Mouse (Mus musculus) 416B (cell line): Measurements from ENCODE around the gene Pwwp2b.

Experiments used
- DNase-seq: peaks from one replicate; pipeline ENCODE4 v3.0.0; 2011; ENCODE audit warnings: low read depth

Pwwp2b gene

GRCm38 (mm10) chr7:139264337-139264736 lies 16.1 kb downstream of the Pwwp2b start:
- no peak for DNase-seq

GRCm38 (mm10) chr7:139265634-139266033 lies 17.4 kb downstream of the Pwwp2b start:
- DNase-seq: no peak

GRCm38 (mm10) chr7:139266431-139266830 lies 18.1 kb downstream of the Pwwp2b start:
- no peak for DNase-seq

- DNase-seq: peak; percentile 57
Measured at GRCm38 (mm10) chr7:139266886-139267870, 18.9 kb downstream of the Pwwp2b start.

- DNase-seq: no peak
Measured at GRCm38 (mm10) chr7:139270738-139271137, 22.5 kb downstream of the Pwwp2b start.

- no peak for DNase-seq
Measured at GRCm38 (mm10) chr7:139271871-139272270, 23.6 kb downstream of the Pwwp2b start.

GRCm38 (mm10) chr7:139272639-139273396 lies 24.5 kb downstream of the Pwwp2b start:
- peak; percentile 11 for DNase-seq

GRCm38 (mm10) chr7:139273397-139273719 lies 25.1 kb downstream of the Pwwp2b start:
- DNase-seq: peak; percentile 81

GRCm38 (mm10) chr7:139275586-139275985 lies 27.3 kb downstream of the Pwwp2b start:
- no peak for DNase-seq

- no peak for DNase-seq
Measured at GRCm38 (mm10) chr7:139276150-139276549, 27.9 kb downstream of the Pwwp2b start.

GRCm38 (mm10) chr7:139277536-139277935 lies 29.3 kb downstream of the Pwwp2b start:
- no peak for DNase-seq

GRCm38 (mm10) chr7:139279571-139279970 lies 31.3 kb downstream of the Pwwp2b start:
- no peak for DNase-seq

- DNase-seq: no peak
Measured at GRCm38 (mm10) chr7:139280044-139280443, 31.8 kb downstream of the Pwwp2b start.

- no peak for DNase-seq
Measured at GRCm38 (mm10) chr7:139281195-139281594, 32.9 kb downstream of the Pwwp2b start.

GRCm38 (mm10) chr7:139282037-139282436 lies 33.8 kb downstream of the Pwwp2b start:
- no peak for DNase-seq

GRCm38 (mm10) chr7:139285295-139285943 lies 37.1 kb downstream of the Pwwp2b start:
- DNase-seq: no peak

- no peak for DNase-seq
Measured at GRCm38 (mm10) chr7:139288540-139288939, 40.3 kb downstream of the Pwwp2b start.

GRCm38 (mm10) chr7:139293350-139293749 lies 45.1 kb downstream of the Pwwp2b start:
- no peak for DNase-seq

- DNase-seq: no peak
Measured at GRCm38 (mm10) chr7:139294076-139294475, 45.8 kb downstream of the Pwwp2b start.

GRCm38 (mm10) chr7:139295653-139296052 lies 47.4 kb downstream of the Pwwp2b start:
- peak; percentile 85 for DNase-seq

GRCm38 (mm10) chr7:139296552-139297100 lies 48.3 kb downstream of the Pwwp2b start:
- DNase-seq: peak; percentile 70

GRCm38 (mm10) chr7:139298446-139298845 lies 50.2 kb downstream of the Pwwp2b start:
- peak; percentile 89 for DNase-seq
